Mouse (Mus musculus): Measurements from ENCODE around the gene 1700016D06Rik. TPM values are rescaled to one million over a fixed set of nuclear protein-coding genes. Genes with fewer than 3 reads are reported as not detected.

1700016D06Rik gene
- total and polyA plus RNA-seq, 3 experiments: not detected

GRCm38 (mm10) chr8:11687251-11687650, 13.6 kb downstream of the 1700016D06Rik start:
- Histone ChIP-seq H3K4me1 (ENCODE audit: control insufficient read depth in 1 of 2, insufficient read depth in 2 of 2) (no peaks in the 10 kb centered on the region), H3K4me3 (replicated peaks in 1 of 3; ENCODE audit: low read depth in 2 of 3, low read length in 2 of 3, poor library complexity in 1 of 3) (no peak overlapping the region), H3K4me2 (ENCODE audit: insufficient read depth, low read depth, poor library complexity, severe bottlenecking) (no peak overlapping the region), H3K79me2 (replicated peaks; ENCODE audit: control insufficient read depth, extremely low read depth, insufficient read depth, poor library complexity, severe bottlenecking) (no peaks in the 10 kb centered on the region), H3K27ac (ENCODE audit: insufficient read depth, low read depth) (no peak overlapping the region), H3K9ac (ENCODE audit: insufficient read depth, low read depth) (no peak overlapping the region), H3K36me3 (replicated peaks in 1 of 2; ENCODE audit: control insufficient read depth in 1 of 2, insufficient read depth in 1 of 2, low read length in 1 of 2) (no peaks in the 10 kb centered on the region), H3K9me3 (replicated peaks; ENCODE audit: low read length) (peaks cover 25% of the 10 kb centered on the region), H3K27me3 (replicated peaks) (peaks cover 68% of the 10 kb centered on the region)
- DNase-seq (ENCODE audit: extremely low read depth): no peak
- dilution Hi-C loops (cut with MboI; ENCODE audit: extremely low pct_ligation_motif_present, extremely low pct_unique_long_range_greater_than_20kb, low sequenced_read_pairs) (no loop called here), in situ Hi-C loops (cut with MboI; ENCODE audit: low pct_ligation_motif_present, low pct_unique_long_range_greater_than_20kb, low sequenced_read_pairs) (no loop called here)
- no peak for TF ChIP-seq IRF4 (IDR thresholded peaks at IDR 0.05; ENCODE audit: low read depth, low read length)
- TF ChIP-seq NRF1 (IDR thresholded peaks at IDR 0.05; ENCODE audit: low read depth, low read length): no peak
- TF ChIP-seq NELFE (IDR thresholded peaks at IDR 0.05; ENCODE audit: low read depth, low read length): no peak
- TF ChIP-seq ZKSCAN1 (IDR thresholded peaks at IDR 0.05; ENCODE audit: borderline replicate concordance, low read depth, low read length): no peak
- TF ChIP-seq CHD1 (IDR thresholded peaks at IDR 0.05; ENCODE audit: low read depth, low read length): no peak
- no peak for TF ChIP-seq JUN (IDR thresholded peaks at IDR 0.05; ENCODE audit: insufficient read depth, low read depth, low read length)
- TF ChIP-seq BHLHE40 (IDR thresholded peaks at IDR 0.05; ENCODE audit: low read depth, low read length): no peak
- no peak for TF ChIP-seq MAFK (IDR thresholded peaks at IDR 0.05; ENCODE audit: insufficient replicate concordance, low read length)
- no peak for TF ChIP-seq TCF12 (IDR thresholded peaks at IDR 0.05; ENCODE audit: low read depth, low read length)
- no peak for TF ChIP-seq MYC (IDR thresholded peaks at IDR 0.05; ENCODE audit: low read depth, low read length)
- no peak for TF ChIP-seq ETS1 (conservative IDR thresholded peaks at IDR 0.05; ENCODE audit: low read depth, low read length)
- no peak for TF ChIP-seq E2F4 (IDR thresholded peaks at IDR 0.05; ENCODE audit: insufficient replicate concordance, low read depth, low read length)
- TF ChIP-seq HCFC1 (IDR thresholded peaks at IDR 0.05; ENCODE audit: low read depth, low read length): no peak
- no peak for TF ChIP-seq ZNF384 (IDR thresholded peaks at IDR 0.05; ENCODE audit: low read depth, low read length)

DNA sequence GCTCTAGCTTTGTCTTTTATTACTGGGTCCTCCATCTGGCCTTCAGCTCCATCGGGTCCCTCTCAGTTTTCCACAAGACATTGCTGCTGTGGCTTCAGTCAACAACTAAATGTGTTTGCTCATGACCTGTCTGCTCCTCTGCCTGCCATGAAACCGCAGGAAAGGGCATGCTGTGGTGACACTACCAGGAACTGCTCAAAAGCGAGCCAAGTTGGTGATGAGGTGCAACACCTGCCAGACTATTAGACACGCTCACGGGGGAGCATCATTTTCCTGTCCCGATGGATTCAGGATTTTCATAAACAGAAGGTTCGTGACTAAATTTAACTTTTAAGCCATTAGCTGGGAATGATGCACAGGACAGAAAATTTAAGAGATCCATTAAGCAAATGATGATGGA, 16.3 kb downstream of the 1700016D06Rik start:
- Histone ChIP-seq H3K9ac (ENCODE audit: insufficient read depth, low read depth) (no peak overlapping the region), H3K4me3 (replicated peaks in 1 of 3; ENCODE audit: low read depth in 2 of 3, low read length in 2 of 3, poor library complexity in 1 of 3) (no peak overlapping the region), H3K36me3 (replicated peaks in 1 of 2; ENCODE audit: control insufficient read depth in 1 of 2, insufficient read depth in 1 of 2, low read length in 1 of 2) (no peaks in the 10 kb centered on the region), H3K27ac (ENCODE audit: insufficient read depth, low read depth) (no peak overlapping the region), H3K9me3 (replicated peaks; ENCODE audit: low read length) (peaks cover 27% of the 10 kb centered on the region), H3K4me2 (ENCODE audit: insufficient read depth, low read depth, poor library complexity, severe bottlenecking) (no peak overlapping the region), H3K27me3 (replicated peaks) (peaks cover 74% of the 10 kb centered on the region), H3K79me2 (replicated peaks; ENCODE audit: control insufficient read depth, extremely low read depth, insufficient read depth, poor library complexity, severe bottlenecking) (no peaks in the 10 kb centered on the region), H3K4me1 (ENCODE audit: control insufficient read depth in 1 of 2, insufficient read depth in 2 of 2) (no peaks in the 10 kb centered on the region)
- dilution Hi-C loops (cut with MboI; ENCODE audit: extremely low pct_ligation_motif_present, extremely low pct_unique_long_range_greater_than_20kb, low sequenced_read_pairs): no loop called here
- TF ChIP-seq ZC3H11A (IDR thresholded peaks at IDR 0.05; ENCODE audit: low read depth, low read length) (no peak), SMC3 (IDR thresholded peaks at IDR 0.05; ENCODE audit: low read depth, low read length) (no peak), RCOR1 (conservative IDR thresholded peaks at IDR 0.05; ENCODE audit: low read depth, low read length) (no peak), ETS1 (conservative IDR thresholded peaks at IDR 0.05; ENCODE audit: low read depth, low read length) (no peak), IRF4 (IDR thresholded peaks at IDR 0.05; ENCODE audit: low read depth, low read length) (no peak), NELFE (IDR thresholded peaks at IDR 0.05; ENCODE audit: low read depth, low read length) (no peak), CTCF (conservative IDR thresholded peaks at IDR 0.05 in 1 of 2, IDR thresholded peaks at IDR 0.05 in 1 of 2; ENCODE audit: low read depth in 2 of 2, low read length in 2 of 2) (no peak), ZKSCAN1 (IDR thresholded peaks at IDR 0.05; ENCODE audit: borderline replicate concordance, low read depth, low read length) (no peak), CHD2 (IDR thresholded peaks at IDR 0.05; ENCODE audit: low read length) (no peak)
- no peak for DNase-seq (ENCODE audit: extremely low read depth)
- in situ Hi-C loops (cut with MboI; ENCODE audit: low pct_ligation_motif_present, low pct_unique_long_range_greater_than_20kb, low sequenced_read_pairs): no loop called here
